Mouse (Mus musculus) hindbrain, embryonic 11.5 days (tissue): Measurements from ENCODE around the gene Kbtbd7. TPM values are rescaled to one million over a fixed set of nuclear protein-coding genes. Genes with fewer than 3 reads are reported as not detected.

Source experiments
- ATAC-seq: fragments of 200-750 bp; cut with Nextera tagmentation; 2 replicates; pipeline ENCODE4 v1.8.0; 2017; ENCODE audit warnings: mild to moderate bottlenecking, moderate TSS enrichment, moderate library complexity; ENCODE audit not compliant: low FRiP score
- DNase-seq: peaks from one replicate; pipeline ENCODE4 v3.0.0-alpha.2; 2015; ENCODE audit warnings: low spot score
- H3K27ac ChIP-seq: fragments of 300-500 bp; sonication (generic); 2 replicates; pipeline ENCODE4 v1.5.1; 2014; ENCODE audit warnings: mild to moderate bottlenecking, low read depth, low read length
- H3K27me3 ChIP-seq: fragments of 300-500 bp; sonication (generic); 2 replicates; pipeline ENCODE4 v1.6.1; 2014; ENCODE audit warnings: mild to moderate bottlenecking, low read length, moderate library complexity, mixed read lengths; ENCODE audit not compliant: control insufficient read depth, insufficient read depth
- H3K36me3 ChIP-seq: fragments of 300-500 bp; sonication (generic); 2 replicates; pipeline ENCODE4 v1.6.1; 2014; ENCODE audit warnings: mild to moderate bottlenecking, low read length, moderate library complexity, mixed read lengths; ENCODE audit not compliant: control insufficient read depth, insufficient read depth
- H3K4me1 ChIP-seq: fragments of 300-500 bp; sonication (generic); replicated peaks from 2 replicates; pipeline ENCODE4 v1.6.1; 2014; ENCODE audit warnings: low read length, mixed read lengths; ENCODE audit not compliant: control insufficient read depth, insufficient read depth
- H3K4me2 ChIP-seq: fragments of 300-500 bp; sonication (generic); replicated peaks from 2 replicates; pipeline ENCODE4 v1.6.1; 2014; ENCODE audit warnings: mild to moderate bottlenecking, low read depth, low read length
- H3K4me3 ChIP-seq: fragments of 300-500 bp; sonication (generic); 2 replicates; pipeline ENCODE4 v1.5.1; 2014; ENCODE audit warnings: low read depth, low read length
- H3K9ac ChIP-seq: fragments of 300-500 bp; sonication (generic); 2 replicates; pipeline ENCODE4 v1.6.1; 2014; ENCODE audit warnings: low read depth, low read length
- H3K9me3 ChIP-seq: fragments of 300-500 bp; sonication (generic); 2 replicates; pipeline ENCODE4 v1.6.1; 2016; ENCODE audit warnings: low read length; ENCODE audit not compliant: control insufficient read depth
- WGBS: fragments of 180-500 bp; shearing (Covaris S2); extraction: QIAGEN DNeasy Blood & Tissue Kit; methylation state at CpG from one replicate; pipeline ENCODE4 v1.1.7; 2014; 5-methylcytosine and 5-hydroxymethylcytosine counted together
- polyA plus RNA-seq: library from polyadenylated mRNA; unstranded; fragments of >200 nt; fragmentation: Nextera tagmentation; extraction: Ambion mirVana; gene quantifications from 2 replicates; pipeline ENCODE4 v1.2.1, GENCODE M21; 2014

Kbtbd7 gene
- polyA plus RNA-seq, 1 experiment from 2014 or later: 17.6 TPM

- no peaks in the 10 kb centered on the region for H3K9me3 ChIP-seq
- DNase-seq: peak; percentile 68
- WGBS: 26% methylated on average over 3 of the region's 3 CpGs
- no peak overlapping the region for H3K4me2 ChIP-seq
- H3K27me3 ChIP-seq: no peaks in the 10 kb centered on the region
- ATAC-seq: no peak
- H3K4me3 ChIP-seq: no peak overlapping the region
- no peaks in the 10 kb centered on the region for H3K4me1 ChIP-seq
- peaks cover 9% of the 10 kb centered on the region; the same call in 1 of the 2 replicates for H3K36me3 ChIP-seq
- H3K27ac ChIP-seq: no peak overlapping the region
- H3K9ac ChIP-seq: no peak overlapping the region
Measured at GRCm38 (mm10) chr14:79467621-79468020, 41.3 kb downstream of the Kbtbd7 start.

GRCm38 (mm10) chr14:79473384-79473783, 47.1 kb downstream of the Kbtbd7 start:
- Histone ChIP-seq H3K4me1 (no peaks in the 10 kb centered on the region), H3K27me3 (no peaks in the 10 kb centered on the region), H3K4me3 (no peak overlapping the region), H3K27ac (no peak overlapping the region), H3K4me2 (no peak overlapping the region), H3K36me3 (peaks cover 14% of the 10 kb centered on the region; the same call in 1 of the 2 replicates), H3K9me3 (no peaks in the 10 kb centered on the region), H3K9ac (no peak overlapping the region)
- ATAC-seq (no peak), DNase-seq (no peak)
- 98% methylated on average over 2 of the region's 2 CpGs for WGBS

Other genes with a start within 250 kb of the Kbtbd7 start
- not detected in 2 replicates for gene Zfp957, start 179.1 kb upstream of the Kbtbd7 start, polyA plus RNA-seq
- gene Rgcc, start 124.9 kb upstream of the Kbtbd7 start, polyA plus RNA-seq: 33.0 and 41.9 TPM in 2 replicates
- 37.0 and 39.5 TPM in 2 replicates for gene Naa16, start 35.7 kb upstream of the Kbtbd7 start, polyA plus RNA-seq
- gene Mtrf1, start 28.7 kb upstream of the Kbtbd7 start, polyA plus RNA-seq: 12.6 and 12.8 TPM in 2 replicates
- gene Kbtbd6, start 25.3 kb downstream of the Kbtbd7 start, polyA plus RNA-seq: 5.0 and 5.5 TPM in 2 replicates
- gene Elf1, start 54.7 kb downstream of the Kbtbd7 start, polyA plus RNA-seq: 8.7 and 9.4 TPM in 2 replicates
- 59.1 and 61.3 TPM in 2 replicates for gene Wbp4, start 55.0 kb downstream of the Kbtbd7 start, polyA plus RNA-seq
- gene Sugt1, start 161.2 kb downstream of the Kbtbd7 start, polyA plus RNA-seq: 165 and 166 TPM in 2 replicates
- 20.0 and 20.9 TPM in 2 replicates for gene Cnmd, start 235.7 kb downstream of the Kbtbd7 start, polyA plus RNA-seq